Mouse (Mus musculus) midbrain, embryonic 16.5 days (tissue): ENCODE results near the gene Limch1. TPM values are rescaled to one million over a fixed set of nuclear protein-coding genes. Genes with fewer than 3 reads are reported as not detected.

ENCODE experiments used
- ATAC-seq: fragments of 200-750 bp; cut with Nextera tagmentation; 2 replicates; pipeline ENCODE4 v1.8.0; 2017; ENCODE audit warnings: moderate TSS enrichment
- H3K27ac ChIP-seq: fragments of 300-500 bp; sonication (generic); 2 replicates; pipeline ENCODE4 v1.5.1; 2014; ENCODE audit warnings: mild to moderate bottlenecking, low read length, mixed read lengths
- H3K27me3 ChIP-seq: fragments of 300-500 bp; sonication (generic); 2 replicates; pipeline ENCODE4 v1.6.1; 2014; ENCODE audit warnings: low read depth, low read length, mixed read lengths; ENCODE audit not compliant: control insufficient read depth, insufficient read depth
- H3K36me3 ChIP-seq: fragments of 300-500 bp; sonication (generic); 2 replicates; pipeline ENCODE4 v1.6.1; 2014; ENCODE audit warnings: mild to moderate bottlenecking, low read length, moderate library complexity, mixed read lengths; ENCODE audit not compliant: control insufficient read depth, insufficient read depth
- H3K4me1 ChIP-seq: fragments of 300-500 bp; sonication (generic); 2 replicates; pipeline ENCODE4 v1.6.1; 2014; ENCODE audit warnings: mild to moderate bottlenecking, low read length, mixed read lengths; ENCODE audit not compliant: control insufficient read depth, insufficient read depth
- H3K4me2 ChIP-seq: fragments of 300-500 bp; sonication (generic); 2 replicates; pipeline ENCODE4 v1.6.1; 2014; ENCODE audit warnings: mild to moderate bottlenecking, low read length, mixed read lengths
- H3K4me3 ChIP-seq: fragments of 300-500 bp; sonication (generic); 2 replicates; pipeline ENCODE4 v1.5.1; 2014; ENCODE audit warnings: low read depth, mild to moderate bottlenecking, low read length, moderate library complexity, mixed read lengths
- H3K9ac ChIP-seq: fragments of 300-500 bp; sonication (generic); 2 replicates; pipeline ENCODE4 v1.6.1; 2014; ENCODE audit warnings: low read depth, low read length, mixed read lengths
- H3K9me3 ChIP-seq: fragments of 300-500 bp; sonication (generic); replicated peaks from 2 replicates; pipeline ENCODE4 v1.6.1; 2014; ENCODE audit warnings: mild to moderate bottlenecking, low read length, mixed read lengths; ENCODE audit not compliant: control insufficient read depth, poor library complexity, severe bottlenecking
- WGBS: fragments of 180-500 bp; shearing (Covaris S2); extraction: QIAGEN DNeasy Blood & Tissue Kit; methylation state at CpG from one replicate; pipeline ENCODE4 v1.1.7; 2014; 5-methylcytosine and 5-hydroxymethylcytosine counted together
- polyA plus RNA-seq: library from polyadenylated mRNA; unstranded; fragments of >200 nt; fragmentation: Nextera tagmentation; extraction: Ambion mirVana; gene quantifications from 2 replicates; pipeline ENCODE4 v1.2.1, GENCODE M21; 2015

Limch1 gene
- polyA plus RNA-seq, 1 experiment from 2014 or later = 48.8 TPM

GRCm38 (mm10) chr5:66717931-66718330 is 27.7 kb upstream of the Limch1 start:
- WGBS = 44% methylated on average over 4 of the region's 4 CpGs

GRCm38 (mm10) chr5:66718413-66718812 is 27.2 kb upstream of the Limch1 start:
- no peak overlapping the region for H3K4me3 ChIP-seq
- H3K4me2 ChIP-seq = no peak overlapping the region
- H3K4me1 ChIP-seq = peaks cover 10% of the 10 kb centered on the region
- no peaks in the 10 kb centered on the region for H3K9me3 ChIP-seq
- no peak overlapping the region for H3K27ac ChIP-seq
- H3K27me3 ChIP-seq = no peaks in the 10 kb centered on the region
- H3K9ac ChIP-seq = no peak overlapping the region
- ATAC-seq = no peak
- no peaks in the 10 kb centered on the region for H3K36me3 ChIP-seq
- whole genome bisulfite sequencing = 21% methylated on average over 3 of the region's 3 CpGs

More at GRCm38 (mm10) chr5:66717931-66718330, 27.7 kb upstream of the Limch1 start:
- Histone ChIP-seq H3K4me1 (peaks cover 6% of the 10 kb centered on the region), H3K9ac (no peak overlapping the region), H3K36me3 (no peaks in the 10 kb centered on the region), H3K4me3 (no peak overlapping the region), H3K27ac (no peak overlapping the region), H3K4me2 (no peak overlapping the region), H3K9me3 (no peaks in the 10 kb centered on the region), H3K27me3 (no peaks in the 10 kb centered on the region)
- no peak for ATAC-seq

DNA sequence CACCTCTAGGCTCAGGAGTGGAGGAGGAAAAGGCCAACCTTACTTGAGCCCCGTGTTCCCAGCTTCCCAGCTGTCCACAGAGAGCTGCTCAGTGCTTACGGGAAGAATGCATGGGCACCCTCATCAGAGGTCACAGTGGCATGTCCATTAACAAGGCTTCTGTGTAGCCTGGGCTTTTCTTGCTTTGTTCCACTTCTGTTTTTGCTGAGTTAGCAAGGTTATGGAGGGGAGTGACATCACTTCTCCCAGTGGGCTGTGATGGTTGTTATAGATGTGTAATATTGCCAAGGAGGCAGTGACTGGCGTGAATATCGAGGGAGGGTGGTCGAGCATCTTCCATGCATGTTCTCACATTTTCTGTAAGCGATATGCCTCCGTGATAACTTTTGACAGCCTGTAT is 26.7 kb upstream of the Limch1 start:
- ATAC-seq = no peak
- Histone ChIP-seq H3K27ac (no peak overlapping the region), H3K9ac (no peak overlapping the region), H3K27me3 (no peaks in the 10 kb centered on the region), H3K9me3 (no peaks in the 10 kb centered on the region), H3K4me3 (no peak overlapping the region), H3K4me1 (peaks cover 13% of the 10 kb centered on the region), H3K4me2 (no peak overlapping the region), H3K36me3 (no peaks in the 10 kb centered on the region)
- WGBS = 72% methylated on average over 7 of the region's 7 CpGs

DNA sequence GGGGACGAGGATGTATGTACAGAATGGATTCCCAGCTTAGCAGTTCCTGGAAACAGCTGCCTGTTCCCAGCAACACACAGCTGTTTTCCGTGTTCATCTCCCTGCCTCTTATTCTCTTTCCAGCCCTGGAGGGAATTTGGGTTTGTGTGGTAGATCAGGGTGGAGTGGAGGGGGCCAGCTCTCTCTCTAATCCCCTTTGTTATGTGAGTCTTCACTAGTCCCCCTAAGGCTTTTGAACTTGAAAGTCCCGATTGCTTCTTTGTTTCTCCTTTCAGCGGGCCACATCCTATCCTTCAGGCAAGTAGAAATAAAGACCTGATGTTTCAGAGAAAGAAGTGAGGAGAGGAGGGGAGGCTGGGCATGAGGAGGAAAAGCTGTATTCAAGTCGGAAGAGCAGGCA is 24.7 kb upstream of the Limch1 start:
- ATAC-seq = no peak
- H3K27ac ChIP-seq = no peak overlapping the region

GRCm38 (mm10) chr5:66722586-66722985 is 23.0 kb upstream of the Limch1 start:
- ATAC-seq = no peak
- Histone ChIP-seq H3K27ac (no peak overlapping the region; the same call in 1 of the 2 replicates), H3K9me3 (no peaks in the 10 kb centered on the region), H3K27me3 (no peaks in the 10 kb centered on the region), H3K4me3 (no peak overlapping the region), H3K4me2 (no peak overlapping the region), H3K4me1 (peaks cover 13% of the 10 kb centered on the region), H3K9ac (no peak overlapping the region), H3K36me3 (no peaks in the 10 kb centered on the region)
- WGBS = 60% methylated on average over 9 of the region's 9 CpGs

More for the DNA sequence above, 24.7 kb upstream of the Limch1 start:
- WGBS = 8% methylated on average over 5 of the region's 5 CpGs
- Histone ChIP-seq H3K27me3 (no peaks in the 10 kb centered on the region), H3K9ac (no peak overlapping the region), H3K36me3 (no peaks in the 10 kb centered on the region), H3K4me3 (no peak overlapping the region), H3K9me3 (no peaks in the 10 kb centered on the region), H3K4me2 (no peak overlapping the region), H3K4me1 (peaks cover 13% of the 10 kb centered on the region)

DNA sequence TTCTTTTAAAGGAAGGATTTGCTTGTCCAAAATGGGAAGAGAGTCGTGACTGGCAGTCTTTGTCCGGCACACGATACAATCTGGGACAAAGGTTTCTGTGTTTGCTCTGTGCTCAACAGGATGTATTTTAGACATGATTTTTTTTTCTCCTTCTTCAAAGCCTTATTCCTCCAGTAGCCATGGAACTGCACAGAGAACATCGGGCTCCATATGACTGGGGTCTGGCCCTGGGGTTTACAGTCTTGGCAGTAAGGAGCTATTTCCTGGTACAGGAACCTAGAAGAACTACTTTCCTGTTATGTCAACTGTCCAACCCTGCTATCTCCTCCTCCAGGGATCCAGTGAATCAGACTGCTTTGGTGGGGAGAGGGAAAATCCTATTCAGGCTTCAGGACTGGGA is 22.6 kb upstream of the Limch1 start:
- Histone ChIP-seq H3K36me3 (no peaks in the 10 kb centered on the region), H3K4me1 (peaks cover 13% of the 10 kb centered on the region), H3K9me3 (no peaks in the 10 kb centered on the region), H3K4me2 (no peak overlapping the region), H3K4me3 (no peak overlapping the region), H3K27me3 (no peaks in the 10 kb centered on the region), H3K9ac (no peak overlapping the region), H3K27ac (peak overlapping the region; percentile 12; the same call in 1 of the 2 replicates)
- ATAC-seq = no peak
- WGBS = 26% methylated on average over 4 of the region's 4 CpGs

DNA sequence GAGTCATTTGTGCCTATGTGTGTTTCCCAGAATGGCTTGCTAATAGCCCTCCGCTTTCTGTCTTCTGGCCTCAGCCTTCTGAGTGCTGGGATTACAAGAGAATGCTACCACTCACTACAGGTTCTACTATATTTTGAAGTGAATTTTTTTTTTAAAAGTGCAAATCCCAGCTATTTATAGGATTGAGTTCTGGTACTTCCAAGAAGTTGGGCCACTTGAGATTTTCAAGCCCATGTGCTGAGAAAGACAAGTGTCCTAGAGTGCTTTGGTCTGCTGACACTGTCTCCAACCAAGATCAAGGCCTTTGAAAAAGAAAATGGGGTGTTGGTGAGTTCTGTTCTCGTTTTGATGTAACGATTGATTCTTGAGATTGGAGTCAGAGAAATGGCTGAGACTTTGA is 22.0 kb upstream of the Limch1 start:
- Histone ChIP-seq H3K4me3 (no peak overlapping the region), H3K27me3 (no peaks in the 10 kb centered on the region), H3K4me1 (peaks cover 13% of the 10 kb centered on the region), H3K27ac (peak overlapping the region; percentile 12; the same call in 1 of the 2 replicates), H3K36me3 (no peaks in the 10 kb centered on the region), H3K4me2 (no peak overlapping the region), H3K9me3 (no peaks in the 10 kb centered on the region), H3K9ac (no peak overlapping the region)
- no peak for ATAC-seq
- WGBS = 70% methylated on average over 3 of the region's 3 CpGs

- 96% methylated on average over 4 of the region's 4 CpGs for WGBS
- Histone ChIP-seq H3K27ac (no peak overlapping the region), H3K9me3 (no peaks in the 10 kb centered on the region), H3K4me3 (no peak overlapping the region), H3K4me1 (0 out of 2 replicates have a peak, but pooled peaks cover 6% of the 10 kb centered on the region), H3K4me2 (no peak overlapping the region), H3K27me3 (no peaks in the 10 kb centered on the region; the same call in 1 of the 2 replicates), H3K9ac (no peak overlapping the region), H3K36me3 (no peaks in the 10 kb centered on the region)
- ATAC-seq = no peak
These were observed 16.3 kb upstream of the Limch1 start for GRCm38 (mm10) chr5:66729306-66729705.

GRCm38 (mm10) chr5:66730621-66731301 is 14.9 kb upstream of the Limch1 start:
- H3K27me3 ChIP-seq = no peaks in the 10 kb centered on the region; the same call in 1 of the 2 replicates
- H3K4me1 ChIP-seq = 0 out of 2 replicates have a peak, but pooled peaks cover 6% of the 10 kb centered on the region
- peak overlapping the region; percentile 17 for H3K4me2 ChIP-seq
- peak; percentile 97 for ATAC-seq
- no peaks in the 10 kb centered on the region for H3K9me3 ChIP-seq
- H3K4me3 ChIP-seq = no peak overlapping the region
- H3K27ac ChIP-seq = peak overlapping the region; percentile 51
- no peak overlapping the region for H3K9ac ChIP-seq
- 19% methylated on average over 11 of the region's 11 CpGs for WGBS
- no peaks in the 10 kb centered on the region for H3K36me3 ChIP-seq
